Mouse (Mus musculus): ENCODE measurements around the gene Osgin1.

DNA sequence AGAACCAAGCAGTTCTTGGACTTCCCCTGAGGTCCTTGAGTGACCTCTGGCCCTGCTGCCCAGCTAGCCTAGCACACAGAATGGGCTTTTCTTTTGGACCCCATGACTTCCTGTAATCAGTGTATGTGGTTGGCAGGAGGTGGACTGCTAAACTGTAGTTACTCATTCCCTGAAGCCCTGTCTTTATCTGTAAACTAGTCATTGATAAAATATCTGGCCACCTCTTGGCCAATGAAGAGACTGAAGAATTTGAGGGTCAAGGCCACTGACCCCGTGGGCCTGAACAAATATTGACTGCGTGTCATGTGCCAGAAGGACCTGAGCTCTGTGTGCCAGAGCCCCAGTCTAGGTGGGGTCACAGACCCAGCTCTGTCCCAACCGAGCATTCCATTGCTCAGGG lies 1.6 kb upstream of the Osgin1 start:
- TF ChIP-seq POLR2A (IDR thresholded peaks at IDR 0.05; ENCODE audit: low read depth, low read length) (no peak), CTCF (conservative IDR thresholded peaks at IDR 0.05; ENCODE audit: insufficient read depth, insufficient read length, low read depth, low read length) (no peak)
